Mouse (Mus musculus) right cerebral cortex, postnatal 25 days (tissue): Measurements from ENCODE around the gene 2300002M23Rik.
A peak's percentile ranks its signal among the peaks of the same experiment; 100 is the strongest.

Source experiments
- DNase-seq: peaks from one replicate; pipeline ENCODE4 v3.0.0; 2022

Gene 2300002M23Rik

GRCm38 (mm10) chr17:35567150-35567549 lies at the start of gene 2300002M23Rik:
TSS of gene 2300002M23Rik (plus strand) at chr17:35567450.
- DNase-seq, result no peak

DNA sequence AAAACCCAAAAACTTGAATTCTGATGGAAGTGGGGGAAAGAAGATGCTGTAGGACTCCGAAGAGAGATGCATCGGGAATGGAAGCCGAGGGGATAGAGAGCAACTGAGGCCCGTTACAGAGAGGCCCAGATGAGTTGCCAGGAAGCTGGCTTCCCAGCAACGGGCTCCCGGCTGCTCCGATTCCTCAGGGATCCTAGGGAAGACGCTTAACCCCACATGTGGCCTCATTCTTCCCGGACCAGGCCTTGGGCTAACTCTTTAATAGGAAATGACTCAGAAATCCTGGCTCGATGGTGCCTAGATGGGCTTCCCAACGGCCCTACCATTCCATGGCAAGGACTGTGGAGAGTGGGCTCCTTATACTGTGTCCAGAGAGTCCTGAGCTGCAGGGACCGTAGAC lies 49.7 kb upstream of the 2300002M23Rik start:
- DNase-seq, result no peak

DNA sequence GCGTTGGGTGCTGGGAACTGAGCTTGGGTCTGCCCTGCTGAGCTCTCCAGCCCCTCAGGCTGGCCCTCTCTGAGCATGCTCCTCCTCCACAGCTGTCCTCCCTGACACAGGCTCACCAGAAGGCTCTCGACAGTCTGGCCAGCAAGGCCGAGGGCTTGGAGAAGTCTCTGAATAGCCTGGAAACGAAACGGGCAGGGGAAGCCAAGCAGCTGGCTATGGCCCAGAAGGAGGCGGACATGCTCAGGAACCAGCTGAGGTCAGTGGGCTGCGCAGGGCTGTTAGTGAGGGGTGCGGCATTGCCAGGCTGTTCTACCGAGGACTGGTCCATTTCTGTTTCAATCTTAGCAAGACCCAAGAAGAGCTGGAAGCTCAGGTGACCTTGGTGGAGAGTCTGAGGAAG lies 42.9 kb upstream of the 2300002M23Rik start:
- DNase-seq, result no peak

DNA sequence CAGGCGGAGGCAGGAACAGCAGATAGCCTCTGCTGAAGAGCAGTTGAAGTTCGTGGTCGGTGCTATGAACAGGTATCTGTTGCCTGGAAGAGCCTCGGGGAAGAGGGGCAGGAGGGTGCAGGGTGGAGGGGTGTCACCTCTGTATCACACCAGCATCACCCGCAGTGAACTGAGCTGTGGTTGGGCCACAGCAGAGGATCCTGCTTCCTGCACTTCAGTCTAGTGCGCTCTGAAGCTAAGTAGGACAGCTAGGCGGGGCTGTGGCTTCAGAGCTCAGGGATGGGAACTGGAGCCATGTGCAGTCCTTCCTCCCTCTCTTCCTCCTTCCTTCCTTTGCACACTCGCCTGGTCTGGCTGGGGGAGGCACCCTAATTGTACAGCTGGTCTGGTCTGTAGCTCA lies 40.6 kb upstream of the 2300002M23Rik start:
- no peak for DNase-seq

DNA sequence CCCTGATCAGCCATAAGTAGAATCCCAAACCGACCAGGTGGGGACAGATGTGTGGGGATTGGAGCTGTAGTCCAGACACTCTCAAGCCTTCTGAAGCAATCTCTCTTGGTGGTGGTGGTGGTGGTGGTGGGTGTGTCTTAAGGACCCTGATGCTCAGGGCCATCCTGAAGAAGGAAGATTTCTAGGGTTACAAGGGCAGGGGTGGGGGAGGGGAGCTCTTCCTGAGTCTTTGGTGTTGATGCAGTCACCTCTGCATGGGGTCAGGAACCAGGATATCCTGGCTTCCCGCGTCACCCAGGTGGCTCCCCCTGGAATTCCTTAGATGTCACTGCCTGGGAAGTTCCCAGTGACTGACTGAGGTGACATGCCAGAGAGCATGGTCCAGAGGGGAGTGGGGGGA lies 34.9 kb upstream of the 2300002M23Rik start:
- DNase-seq, result no peak

- DNase-seq, result no peak
These were observed 34.3 kb upstream of the 2300002M23Rik start, which contains the start of gene Psors1c2 for GRCm38 (mm10) chr17:35532901-35533300. TSS of gene Psors1c2 (plus strand) at chr17:35533201.

DNA sequence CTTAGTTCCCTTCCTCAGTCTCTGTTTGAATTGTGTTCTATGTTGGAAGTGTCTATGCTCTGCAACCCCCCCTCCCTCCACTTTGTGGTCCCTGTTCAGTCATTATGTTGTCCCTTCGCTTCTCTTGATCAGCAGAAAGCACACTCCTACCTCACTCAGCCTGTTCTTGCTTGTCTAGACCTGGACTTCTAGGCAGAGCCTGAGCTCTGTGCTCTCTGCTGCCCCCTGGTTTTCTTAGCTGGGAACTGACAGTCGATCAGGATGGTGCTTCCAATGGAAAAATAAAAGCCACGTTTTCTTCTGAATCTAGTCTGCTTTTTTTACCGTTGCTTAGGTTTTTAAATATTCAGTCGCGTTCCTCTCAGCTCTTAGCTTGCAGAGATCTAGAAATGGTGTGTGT lies 32.9 kb upstream of the 2300002M23Rik start:
- peak; percentile 68 for DNase-seq

GRCm38 (mm10) chr17:35537421-35537820 lies 29.8 kb upstream of the 2300002M23Rik start:
- DNase-seq, result peak; percentile 34

GRCm38 (mm10) chr17:35538476-35538875 lies 28.8 kb upstream of the 2300002M23Rik start:
- DNase-seq, result no peak

GRCm38 (mm10) chr17:35539540-35539939 lies 27.7 kb upstream of the 2300002M23Rik start:
- no peak for DNase-seq

DNA sequence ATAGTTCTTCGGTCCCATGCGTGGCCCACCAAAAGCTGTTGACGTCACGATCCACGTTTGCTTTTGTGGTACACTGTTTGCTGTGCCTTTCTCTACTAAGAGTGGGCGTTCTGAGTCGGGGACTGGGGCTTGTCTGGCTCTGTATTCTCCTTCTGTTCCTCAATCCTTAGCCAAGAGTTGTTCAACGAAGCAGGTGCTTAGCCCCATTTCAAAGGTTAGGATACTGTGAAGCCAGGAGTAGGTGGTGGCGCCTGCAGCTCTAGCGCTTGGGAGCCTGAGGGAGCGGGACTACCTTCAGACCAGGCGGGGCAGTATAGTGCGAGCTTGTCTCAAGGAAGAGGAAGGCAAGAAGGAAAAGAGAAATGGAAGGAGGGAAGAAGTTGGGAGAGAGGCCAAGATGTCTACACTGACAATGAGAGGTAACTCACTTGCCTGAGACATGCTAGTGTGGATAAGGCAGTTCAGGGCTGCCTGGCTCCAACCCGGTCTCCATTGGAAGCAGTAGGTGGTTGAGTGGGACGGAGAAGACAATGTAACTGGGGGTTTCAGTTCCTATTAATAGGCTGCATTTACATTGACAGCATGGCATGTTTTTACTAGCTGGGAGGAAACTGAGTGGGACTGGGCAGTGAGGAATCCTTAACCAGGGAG lies 24.4 kb upstream of the 2300002M23Rik start:
- DNase-seq, result peak; percentile 36

DNA sequence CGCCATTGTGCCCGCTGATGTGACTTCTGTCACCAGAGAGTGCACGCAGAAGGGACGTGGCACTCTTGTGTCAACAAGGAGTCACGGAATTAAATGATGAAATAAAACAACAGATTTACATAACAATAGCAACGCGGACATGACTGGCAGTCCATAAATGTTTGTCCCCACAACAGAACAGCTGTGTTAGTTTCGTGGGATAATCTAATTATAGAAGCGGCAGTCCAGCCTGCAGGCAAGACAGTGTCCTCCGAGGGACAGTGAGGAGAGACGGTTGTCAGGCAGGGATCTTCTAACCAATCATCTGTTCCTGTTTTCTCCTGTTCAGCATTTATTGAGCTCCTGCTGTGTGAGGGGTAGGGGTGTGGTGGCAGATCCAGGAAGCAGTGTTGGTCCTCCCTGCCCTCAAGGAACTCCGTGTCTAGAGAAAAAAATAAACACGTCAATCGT lies 23.8 kb upstream of the 2300002M23Rik start:
- no peak for DNase-seq

DNA sequence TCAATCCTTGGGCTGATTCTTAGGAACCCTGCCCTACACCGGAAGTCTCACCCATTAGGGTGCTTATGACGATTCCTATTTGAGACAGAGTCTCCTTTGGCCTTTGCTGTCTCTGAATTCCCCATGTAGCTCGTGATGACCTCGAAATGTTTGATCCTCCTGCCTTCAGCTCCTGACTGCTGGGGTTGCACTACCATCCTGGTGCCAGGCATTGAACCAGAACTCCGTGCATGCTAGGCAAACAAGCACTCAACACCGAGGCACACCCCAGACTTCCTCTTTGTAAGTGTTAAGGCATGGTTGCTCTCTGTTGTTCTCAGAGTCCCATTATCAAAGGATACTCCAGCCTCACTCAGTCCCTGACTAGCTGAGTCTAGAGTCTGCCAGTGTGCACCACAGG lies 23.2 kb upstream of the 2300002M23Rik start:
- DNase-seq, result no peak

DNA sequence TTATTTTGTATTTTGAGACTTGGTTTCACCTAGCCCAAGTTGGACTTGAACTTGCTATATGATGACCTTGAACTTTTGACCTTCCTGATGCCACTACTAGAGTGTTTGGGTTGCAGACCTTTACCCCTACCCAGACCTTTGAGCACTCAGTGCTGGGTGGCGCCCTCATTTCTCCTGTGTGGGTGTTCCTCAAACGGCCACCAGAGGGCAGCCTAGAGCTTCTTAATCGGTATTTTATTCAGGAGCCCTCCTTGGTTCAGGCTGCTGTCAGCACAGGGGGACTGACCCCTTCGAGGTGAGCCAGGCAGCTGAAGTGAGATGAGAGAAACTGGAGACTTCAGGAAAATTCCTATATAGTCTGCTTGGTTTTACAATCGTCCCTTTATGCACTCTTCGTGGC lies 22.6 kb upstream of the 2300002M23Rik start:
- DNase-seq, result no peak

- no peak for DNase-seq
These were observed 19.8 kb upstream of the 2300002M23Rik start for GRCm38 (mm10) chr17:35547465-35547864.

GRCm38 (mm10) chr17:35548636-35549035 lies 18.6 kb upstream of the 2300002M23Rik start:
- DNase-seq, result no peak

- DNase-seq, result peak; percentile 79
These were observed 17.7 kb upstream of the 2300002M23Rik start for GRCm38 (mm10) chr17:35549437-35550142.

DNA sequence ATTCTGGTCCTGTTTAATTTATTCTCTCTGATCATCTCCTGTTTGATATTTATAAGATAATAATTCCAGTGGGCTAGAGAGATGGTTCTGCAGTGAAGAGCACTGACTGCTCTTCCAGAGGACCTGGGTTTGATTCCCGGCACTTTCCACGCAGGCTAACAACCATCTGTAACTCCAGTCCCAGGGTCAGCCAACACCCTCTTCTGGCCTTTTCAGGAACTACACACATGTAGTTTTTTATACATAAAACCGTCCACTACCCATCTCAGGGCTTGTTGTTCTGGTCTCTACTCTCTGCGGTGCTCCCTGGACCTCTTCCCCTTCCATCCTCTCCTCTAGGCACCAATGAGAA lies 17.1 kb upstream of the 2300002M23Rik start:
- no peak for DNase-seq

- DNase-seq, result no peak
These were observed 16.4 kb upstream of the 2300002M23Rik start for GRCm38 (mm10) chr17:35550871-35551270.

- no peak for DNase-seq
These were observed 15.3 kb upstream of the 2300002M23Rik start, which contains the start of gene Cdsn for GRCm38 (mm10) chr17:35551881-35552414. TSS of gene Cdsn (plus strand) at chr17:35552128.

DNA sequence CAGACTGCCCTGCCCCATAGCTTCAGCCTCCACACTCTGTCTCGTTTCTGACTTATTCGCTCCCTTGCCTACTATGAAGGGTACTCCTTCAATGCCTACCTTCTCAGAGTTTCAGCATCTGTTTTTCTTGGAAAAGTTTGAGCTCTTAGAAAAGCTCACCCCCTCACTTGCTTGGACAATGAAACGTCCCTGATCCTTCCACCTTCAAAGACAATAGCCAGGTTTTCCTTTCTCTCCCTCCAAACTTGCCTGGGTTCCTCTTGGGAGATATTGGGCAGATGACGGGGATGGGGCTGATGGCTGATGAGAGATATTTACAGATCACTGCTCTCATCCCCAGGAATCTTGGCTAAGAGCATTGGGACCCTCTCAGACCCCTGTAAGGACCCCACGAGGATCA lies 12.9 kb upstream of the 2300002M23Rik start:
- DNase-seq, result no peak

GRCm38 (mm10) chr17:35554761-35555397 lies 12.4 kb upstream of the 2300002M23Rik start:
- no peak for DNase-seq

DNA sequence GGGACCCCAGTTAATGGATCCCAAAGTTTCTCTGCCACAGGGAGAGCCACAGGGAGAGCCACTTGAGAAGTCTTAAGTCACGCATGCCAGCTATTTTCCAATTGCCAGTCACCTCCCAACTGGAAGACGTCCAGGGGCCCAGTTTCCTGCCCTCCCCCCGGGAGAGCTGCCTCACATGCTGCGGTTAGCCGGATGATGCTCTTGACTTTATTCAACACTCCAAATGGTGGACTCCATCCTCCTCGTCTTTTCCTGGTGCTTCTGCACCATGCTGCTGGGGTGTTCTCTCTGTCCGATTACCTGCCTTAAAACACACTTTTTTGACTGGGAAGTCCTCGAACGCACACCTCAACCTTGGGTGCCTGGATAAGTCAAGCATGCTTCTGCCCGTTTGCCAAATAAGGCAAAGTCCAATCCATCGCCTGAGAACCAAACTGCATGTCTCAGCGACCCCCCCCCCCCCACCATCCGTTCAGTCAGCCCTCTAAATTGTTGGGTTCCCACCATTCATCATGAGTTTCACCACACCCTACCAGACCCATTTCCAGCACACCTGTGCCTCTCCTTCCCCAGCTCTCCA lies 11.0 kb upstream of the 2300002M23Rik start:
- DNase-seq, result no peak
